Mouse (Mus musculus): Measurements from ENCODE around the gene Best1. TPM values are rescaled to one million over a fixed set of nuclear protein-coding genes. Genes with fewer than 3 reads are reported as not detected.
"Not testable (repeated sequence)": the region's sequence is repeated elsewhere in the genome, so short reads cannot be mapped to it uniquely, and the experiment has no call there.

Best1 gene
- polyA plus RNA-seq, 1 experiment: 0.31 TPM

- Histone ChIP-seq H3K4me3 (ENCODE audit: control insufficient read depth, insufficient read depth, low read length) (no peak overlapping the region), H3K4me1 (replicated peaks; ENCODE audit: control insufficient read depth, insufficient read depth, low read length) (peaks cover 8% of the 10 kb centered on the region), H3K27me3 (ENCODE audit: control insufficient read depth, insufficient read depth, low read length) (no peaks in the 10 kb centered on the region), H3K27ac (ENCODE audit: control insufficient read depth, insufficient read depth, low read length) (no peak overlapping the region), H3K36me3 (ENCODE audit: control insufficient read depth, insufficient read depth, low read length) (no peaks in the 10 kb centered on the region)
- TF ChIP-seq POLR2A (IDR thresholded peaks at IDR 0.05; ENCODE audit: control insufficient read depth, extremely low read depth, insufficient read depth, low read length, poor library complexity): no peak
- TF ChIP-seq CTCF (IDR thresholded peaks at IDR 0.05; ENCODE audit: borderline replicate concordance, control insufficient read depth, extremely low read depth, insufficient read depth, low read length, poor library complexity): no peak
- DNase-seq: no peak
- WGBS: 96% methylated on average over 10 of the region's 10 CpGs
Measured at GRCm38 (mm10) chr19:9977085-9977484, 24.3 kb downstream of the Best1 start.

GRCm38 (mm10) chr19:9974853-9975252 lies 26.6 kb downstream of the Best1 start:
- H3K27me3 ChIP-seq (ENCODE audit: control insufficient read depth, insufficient read depth, low read length); H3K4me1 ChIP-seq (replicated peaks; ENCODE audit: control insufficient read depth, insufficient read depth, low read length); H3K27ac ChIP-seq (ENCODE audit: control insufficient read depth, insufficient read depth, low read length); H3K4me3 ChIP-seq (ENCODE audit: control insufficient read depth, insufficient read depth, low read length); H3K36me3 ChIP-seq (ENCODE audit: control insufficient read depth, insufficient read depth, low read length); DNase-seq: not testable (repeated sequence)
- WGBS: 17% methylated on average over 2 of the region's 2 CpGs

GRCm38 (mm10) chr19:9968081-9968787 lies 33.2 kb downstream of the Best1 start:
- H3K4me3 ChIP-seq (ENCODE audit: control insufficient read depth, insufficient read depth, low read length): no peak overlapping the region
- H3K27me3 ChIP-seq (ENCODE audit: control insufficient read depth, insufficient read depth, low read length): no peaks in the 10 kb centered on the region
- WGBS: 83% methylated on average over 10 of the region's 10 CpGs
- H3K36me3 ChIP-seq (ENCODE audit: control insufficient read depth, insufficient read depth, low read length): no peaks in the 10 kb centered on the region
- no peak for DNase-seq
- no peaks in the 10 kb centered on the region; the same call in none of the 2 replicates for H3K4me1 ChIP-seq (replicated peaks; ENCODE audit: control insufficient read depth, insufficient read depth, low read length)
- TF ChIP-seq CTCF (IDR thresholded peaks at IDR 0.05; ENCODE audit: borderline replicate concordance, control insufficient read depth, extremely low read depth, insufficient read depth, low read length, poor library complexity) (no peak), POLR2A (IDR thresholded peaks at IDR 0.05; ENCODE audit: control insufficient read depth, extremely low read depth, insufficient read depth, low read length, poor library complexity) (no peak)
- H3K27ac ChIP-seq (ENCODE audit: control insufficient read depth, insufficient read depth, low read length): no peak overlapping the region

GRCm38 (mm10) chr19:9966096-9966867 lies 35.2 kb downstream of the Best1 start:
- H3K4me1 ChIP-seq (replicated peaks; ENCODE audit: control insufficient read depth, insufficient read depth, low read length): no peaks in the 10 kb centered on the region; the same call in none of the 2 replicates
- no peaks in the 10 kb centered on the region for H3K27me3 ChIP-seq (ENCODE audit: control insufficient read depth, insufficient read depth, low read length)
- WGBS: 65% methylated on average over 2 of the region's 2 CpGs
- no peaks in the 10 kb centered on the region for H3K36me3 ChIP-seq (ENCODE audit: control insufficient read depth, insufficient read depth, low read length)
- no peak for DNase-seq
- no peak overlapping the region for H3K27ac ChIP-seq (ENCODE audit: control insufficient read depth, insufficient read depth, low read length)
- no peak overlapping the region for H3K4me3 ChIP-seq (ENCODE audit: control insufficient read depth, insufficient read depth, low read length)
- no peak for TF ChIP-seq POLR2A (IDR thresholded peaks at IDR 0.05; ENCODE audit: control insufficient read depth, extremely low read depth, insufficient read depth, low read length, poor library complexity)
- TF ChIP-seq CTCF (IDR thresholded peaks at IDR 0.05; ENCODE audit: borderline replicate concordance, control insufficient read depth, extremely low read depth, insufficient read depth, low read length, poor library complexity): no peak

GRCm38 (mm10) chr19:9964205-9964916 lies 37.1 kb downstream of the Best1 start:
- Histone ChIP-seq H3K36me3 (ENCODE audit: control insufficient read depth, insufficient read depth, low read length) (no peaks in the 10 kb centered on the region), H3K27ac (ENCODE audit: control insufficient read depth, insufficient read depth, low read length) (no peak overlapping the region), H3K27me3 (ENCODE audit: control insufficient read depth, insufficient read depth, low read length) (no peaks in the 10 kb centered on the region), H3K4me3 (ENCODE audit: control insufficient read depth, insufficient read depth, low read length) (no peak overlapping the region), H3K4me1 (replicated peaks; ENCODE audit: control insufficient read depth, insufficient read depth, low read length) (no peaks in the 10 kb centered on the region; the same call in none of the 2 replicates)
- TF ChIP-seq POLR2A (IDR thresholded peaks at IDR 0.05; ENCODE audit: control insufficient read depth, extremely low read depth, insufficient read depth, low read length, poor library complexity) (no peak), CTCF (IDR thresholded peaks at IDR 0.05; ENCODE audit: borderline replicate concordance, control insufficient read depth, extremely low read depth, insufficient read depth, low read length, poor library complexity) (no peak)
- DNase-seq: no peak
- WGBS: 41% methylated on average over 7 of the region's 7 CpGs

- Histone ChIP-seq H3K4me1 (replicated peaks; ENCODE audit: control insufficient read depth, insufficient read depth, low read length) (no peaks in the 10 kb centered on the region), H3K27ac (ENCODE audit: control insufficient read depth, insufficient read depth, low read length) (no peak overlapping the region), H3K27me3 (ENCODE audit: control insufficient read depth, insufficient read depth, low read length) (no peaks in the 10 kb centered on the region), H3K36me3 (ENCODE audit: control insufficient read depth, insufficient read depth, low read length) (no peaks in the 10 kb centered on the region), H3K4me3 (ENCODE audit: control insufficient read depth, insufficient read depth, low read length) (no peak overlapping the region)
- DNase-seq: no peak
- WGBS: 94% methylated on average over 5 of the region's 5 CpGs
- TF ChIP-seq POLR2A (IDR thresholded peaks at IDR 0.05; ENCODE audit: control insufficient read depth, extremely low read depth, insufficient read depth, low read length, poor library complexity) (no peak), CTCF (IDR thresholded peaks at IDR 0.05; ENCODE audit: borderline replicate concordance, control insufficient read depth, extremely low read depth, insufficient read depth, low read length, poor library complexity) (no peak)
Measured at GRCm38 (mm10) chr19:9960769-9961168, 40.7 kb downstream of the Best1 start.
